ENCODE assay signal across 29 mouse cellular contexts in genomic region chr8:19709488-19709887, GRCm38 (mm10). TPM values are rescaled to one million over a fixed set of nuclear protein-coding genes. Genes with fewer than 3 reads are reported as not detected.
A peak's percentile ranks its signal among the peaks of the same experiment; 100 is the strongest.
DNase-seq lines count a peak whose midpoint lies in the region; TF ChIP-seq lines count a peak whose summit lies in the region.
"Not testable (repeated sequence)": the region's sequence is repeated elsewhere in the genome, so short reads cannot be mapped to it uniquely, and the experiment has no call there.
"Had no signal": no experiment of that assay in that cellular context is flagged by ENCODE, and none has a peak within 500 bp of the region (broad histone marks: within the 10 kb centered on the region; RNA-seq: fewer than 3 reads in every experiment).

No protein-coding gene starts in this region.

- TF ChIP-seq RAD21 in MEL (IDR thresholded peaks at IDR 0.05; ENCODE audit: low read depth, low read length): not testable (repeated sequence)

- TF ChIP-seq EP300 in MEL (IDR thresholded peaks at IDR 0.05; ENCODE audit: low read depth in 1 of 2, low read length in 2 of 2): not testable (repeated sequence)

- intact Hi-C loops in gastrocnemius, postnatal 14 days (cut with DNase I; ENCODE audit: low total_unique reads): not testable (repeated sequence)

- not testable (repeated sequence) for H3K27ac ChIP-seq in MEL (ENCODE audit: control insufficient read depth, low read depth, low read length); thymus, adult 2 months (ENCODE audit: control insufficient read depth, insufficient read depth, low read length)

- not testable (repeated sequence) for TF ChIP-seq POLR2A in MEL (IDR thresholded peaks at IDR 0.05; ENCODE audit: control insufficient read depth in 1 of 2, insufficient read depth in 1 of 2, low read depth in 1 of 2, low read length in 2 of 2, poor library complexity in 1 of 2); thymus, adult 2 months (IDR thresholded peaks at IDR 0.05; ENCODE audit: control insufficient read depth, extremely low read depth, insufficient read depth, low read length, poor library complexity)

- TF ChIP-seq CTCF in MEL (IDR thresholded peaks at IDR 0.05 in 2 of 3, conservative IDR thresholded peaks at IDR 0.05 in 1 of 3; ENCODE audit: control insufficient read depth in 1 of 3, insufficient read depth in 1 of 3, low read depth in 2 of 3, low read length in 3 of 3, poor library complexity in 1 of 3, severe bottlenecking in 1 of 3); thymus, adult 2 months (IDR thresholded peaks at IDR 0.05; ENCODE audit: borderline replicate concordance, control insufficient read depth, extremely low read depth, insufficient read depth, low read length, poor library complexity): not testable (repeated sequence)

- 91% methylated on average over 4 of the region's 4 CpGs for WGBS in thymus, adult 2 months

- not testable (repeated sequence) for H3K9me3 ChIP-seq in MEL (replicated peaks; ENCODE audit: insufficient read depth, low read length)

- H3K79me2 ChIP-seq in MEL (ENCODE audit: control insufficient read depth, insufficient read depth, low read length, poor library complexity): not testable (repeated sequence)

- not testable (repeated sequence) for H3K4me1 ChIP-seq in MEL (ENCODE audit: control insufficient read depth in 1 of 2, insufficient read depth in 2 of 2, low read length in 2 of 2); thymus, adult 2 months (replicated peaks; ENCODE audit: control insufficient read depth, insufficient read depth, low read length)

- peak; percentile 9 for DNase-seq in MEL (ENCODE audit: low read depth, low spot score)
- peak; percentile 39 to 71 for DNase-seq in cerebellum, postnatal 4 days (ENCODE audit: low spot score in 2 of 2)
- peak; percentile 40 for DNase-seq in gastrocnemius, postnatal 14 days
- DNase-seq in kidney, postnatal 10 days: peak; percentile 40
- peak; percentile 44 for DNase-seq in lung, postnatal 10 days
- peak; percentile 32 for DNase-seq in thymus, adult 2 months
- peak; percentile 72 for DNase-seq in urinary bladder, postnatal 10 days (ENCODE audit: low spot score)

- not testable (repeated sequence) for H3K36me3 ChIP-seq in MEL (ENCODE audit: control insufficient read depth in 1 of 2, insufficient read depth in 2 of 2, low read length in 2 of 2); thymus, adult 2 months (ENCODE audit: control insufficient read depth, insufficient read depth, low read length)

- not testable (repeated sequence) for H3K27me3 ChIP-seq in MEL (ENCODE audit: control insufficient read depth in 1 of 2, insufficient read depth in 2 of 2, low read length in 2 of 2); thymus, adult 2 months (ENCODE audit: control insufficient read depth, insufficient read depth, low read length)

- H3K9ac ChIP-seq in MEL (ENCODE audit: control insufficient read depth, low read depth, low read length, poor library complexity, severe bottlenecking): not testable (repeated sequence)

- not testable (repeated sequence) for H3K4me3 ChIP-seq in MEL (ENCODE audit: control insufficient read depth in 1 of 2, insufficient read depth in 1 of 2, low read depth in 2 of 2, low read length in 2 of 2); thymus, adult 2 months (ENCODE audit: control insufficient read depth, insufficient read depth, low read length)

RNA-seq across cellular contexts. Expression of gene 4930467E23Rik, which starts 19.9 kb away (rescaled TPM):
- not detected in 2 replicates for total RNA-seq in MEL (2012; rRNA removed)
- polyA plus RNA-seq in MEL (2012; ENCODE audit: insufficient read depth in 1 of 2, insufficient read length in 2 of 2, low read depth in 1 of 2, low replicate concordance in 2 of 2, missing spikeins in 1 of 2): not detected
- under 1 TPM; 0.23 to 0.42 TPM for total RNA-seq in gastrocnemius, postnatal 14 days (2021)
- polyA plus RNA-seq in thymus, adult 2 months (2012; rRNA removed): not detected in 2 replicates
- total RNA-seq: adrenal gland, adult 18-20 months; CH12.LX; hindbrain, postnatal 0 days; megakaryocyte progenitor cell, adult 5-6 weeks had no signal
- polyA plus RNA-seq: brain, embryonic 14.5 days; embryonic facial prominence, embryonic 11.5 days; forebrain, embryonic 13.5 days; G1E; gonadal fat pad, adult 2 months; heart, embryonic 11.5 days; heart, embryonic 16.5 days; hindbrain, postnatal 0 days; kidney, adult 2 months; kidney, embryonic 16.5 days; limb, embryonic 12.5 days; liver, adult 2 months; liver, embryonic 15.5 days; lung, embryonic 14.5 days; midbrain, embryonic 10.5 days; midbrain, embryonic 15.5 days; neural tube, embryonic 15.5 days; stomach, postnatal 0 days; thymus, postnatal 0 days had no signal

Comparison
In these comparisons a context has a peak if more than half of its experiments do, and no peak if none do; other contexts are left out.
1. DNase-seq: peak in every context shown above with its lines; median percentile 72 in urinary bladder, postnatal 10 days; 55 in cerebellum, postnatal 4 days; 44 in lung, postnatal 10 days; 40 in gastrocnemius, postnatal 14 days; 40 in kidney, postnatal 10 days; 32 in thymus, adult 2 months; 9 in MEL.